Mouse (Mus musculus) forebrain, postnatal 0 days (tissue): ENCODE data around the gene Gm20538. TPM values are rescaled to one million over a fixed set of nuclear protein-coding genes. Genes with fewer than 3 reads are reported as not detected.
A peak's percentile ranks its signal among the peaks of the same experiment; 100 is the strongest.

Experiments
- ATAC-seq: fragments of 200-750 bp; cut with Nextera tagmentation; 2 replicates; pipeline ENCODE4 v1.8.0; 2017; ENCODE audit warnings: mild to moderate bottlenecking, moderate library complexity
- DNase-seq: peaks from one replicate; pipeline ENCODE4 v3.0.0-alpha.2; 2015
- H3K27ac ChIP-seq: fragments of 300-500 bp; sonication (generic); 2 replicates; pipeline ENCODE4 v1.5.1; 2014; ENCODE audit warnings: low read depth, mild to moderate bottlenecking, antibody characterized with exemption, low read length, moderate library complexity, mixed read lengths
- H3K27me3 ChIP-seq: fragments of 300-500 bp; sonication (generic); 2 replicates; pipeline ENCODE4 v1.6.1; 2014; ENCODE audit warnings: mild to moderate bottlenecking, low read length, mixed read lengths; ENCODE audit not compliant: insufficient read depth
- H3K36me3 ChIP-seq: fragments of 300-500 bp; sonication (generic); 2 replicates; pipeline ENCODE4 v1.6.1; 2014; ENCODE audit warnings: mild to moderate bottlenecking, moderate library complexity; ENCODE audit not compliant: insufficient read depth
- H3K4me1 ChIP-seq: fragments of 300-500 bp; sonication (generic); 2 replicates; pipeline ENCODE4 v1.6.1; 2014; ENCODE audit warnings: antibody characterized with exemption; ENCODE audit not compliant: insufficient read depth
- H3K4me2 ChIP-seq: fragments of 300-500 bp; sonication (generic); 2 replicates; pipeline ENCODE4 v1.6.1; 2014; ENCODE audit warnings: low read depth, mild to moderate bottlenecking, moderate library complexity
- H3K4me3 ChIP-seq: fragments of 300-500 bp; sonication (generic); 2 replicates; pipeline ENCODE4 v1.5.1; 2014; ENCODE audit warnings: low read depth, low read length, mixed read lengths
- H3K9ac ChIP-seq: fragments of 300-500 bp; sonication (generic); 2 replicates; pipeline ENCODE4 v1.6.1; 2014; ENCODE audit warnings: mild to moderate bottlenecking
- H3K9me3 ChIP-seq: fragments of 300-500 bp; sonication (generic); 2 replicates; pipeline ENCODE4 v1.6.1; 2016; ENCODE audit warnings: low read length
- CTCF ChIP-seq: sonication (generic); IDR thresholded peaks from 2 replicates; pipeline ENCODE4 v1.5.1; 2016; ENCODE audit warnings: antibody characterized with exemption, control low read depth, low read depth
- WGBS: fragments of 180-500 bp; shearing (Covaris S2); extraction: QIAGEN DNeasy Blood & Tissue Kit; methylation state at CpG from one replicate; pipeline ENCODE4 v1.1.7; 2014; 5-methylcytosine and 5-hydroxymethylcytosine counted together
- polyA plus RNA-seq: library from polyadenylated mRNA; unstranded; fragments of >200 nt; fragmentation: Nextera tagmentation; extraction: Ambion mirVana; gene quantifications from 2 replicates; pipeline ENCODE4 v1.2.1, GENCODE M21; 2015
- total RNA-seq: library from RNA; depleted of rRNA; stranded (reverse); fragments of >200 nt; gene quantifications from 2 replicates; pipeline ENCODE4 v1.2.3, GENCODE M21; 2014

Gene Gm20538
- total and polyA plus RNA-seq, 2 experiments from 2014 or later, result not detected

GRCm38 (mm10) chr19:44554490-44554860 lies 1.8 kb upstream of the Gm20538 start:
- Histone ChIP-seq H3K9me3 (no peaks in the 10 kb centered on the region), H3K4me2 (peak overlapping the region; percentile 76), H3K4me1 (peaks cover 12% of the 10 kb centered on the region), H3K9ac (peak overlapping the region; percentile 81), H3K27me3 (no peaks in the 10 kb centered on the region), H3K36me3 (peaks cover 31% of the 10 kb centered on the region), H3K4me3 (peak overlapping the region; percentile 82), H3K27ac (peak overlapping the region; percentile 71)
- no peak for TF ChIP-seq CTCF
- no peak for DNase-seq
- 3% methylated on average over 8 of the region's 8 CpGs for WGBS
- ATAC-seq, result peak; percentile 11; the same call in 1 of the 2 replicates

GRCm38 (mm10) chr19:44553286-44553685 lies 655 bp upstream of the Gm20538 start:
- H3K4me2 ChIP-seq, result no peak overlapping the region
- no peak for DNase-seq
- peaks cover 12% of the 10 kb centered on the region for H3K4me1 ChIP-seq
- no peak overlapping the region for H3K9ac ChIP-seq
- no peak for TF ChIP-seq CTCF
- H3K36me3 ChIP-seq, result peaks cover 42% of the 10 kb centered on the region
- no peaks in the 10 kb centered on the region for H3K27me3 ChIP-seq
- no peak for ATAC-seq
- no peak overlapping the region for H3K27ac ChIP-seq
- 97% methylated on average over 4 of the region's 4 CpGs for WGBS
- H3K4me3 ChIP-seq, result no peak overlapping the region
- no peaks in the 10 kb centered on the region for H3K9me3 ChIP-seq

GRCm38 (mm10) chr19:44545321-44546041 lies 7.2 kb downstream of the Gm20538 start, which contains the start of gene Sec31b:
TSS of gene Sec31b (minus strand) at chr19:44545864.
- Histone ChIP-seq H3K36me3 (peaks cover 26% of the 10 kb centered on the region), H3K27me3 (peaks cover 24% of the 10 kb centered on the region), H3K27ac (no peak within 1 kb of the TSS), H3K4me3 (peak within 1 kb of the TSS; percentile 26), H3K4me1 (no peaks in the 10 kb centered on the region), H3K4me2 (peak within 1 kb of the TSS; percentile 45), H3K9me3 (no peaks in the 10 kb centered on the region), H3K9ac (no peak within 1 kb of the TSS; the same call in 1 of the 2 replicates)
- DNase-seq, result no peak
- ATAC-seq, result no peak
- 2% methylated on average over 46 of the region's 47 CpGs for WGBS
- TF ChIP-seq CTCF, result no peak

GRCm38 (mm10) chr19:44544775-44545174 lies 7.9 kb downstream of the Gm20538 start:
- H3K27ac ChIP-seq, result no peak overlapping the region
- H3K4me2 ChIP-seq, result peak overlapping the region; percentile 45; the same call in 1 of the 2 replicates
- peak; percentile 87 for DNase-seq
- H3K4me3 ChIP-seq, result no peak overlapping the region
- no peaks in the 10 kb centered on the region for H3K4me1 ChIP-seq
- WGBS, result 4% methylated on average over 13 of the region's 13 CpGs
- peaks cover 24% of the 10 kb centered on the region for H3K27me3 ChIP-seq
- no peak overlapping the region for H3K9ac ChIP-seq
- TF ChIP-seq CTCF, result peak; percentile 81
- H3K36me3 ChIP-seq, result peaks cover 19% of the 10 kb centered on the region
- H3K9me3 ChIP-seq, result no peaks in the 10 kb centered on the region
- peak; percentile 55; the same call in 1 of the 2 replicates for ATAC-seq

GRCm38 (mm10) chr19:44544372-44544771 lies 8.3 kb downstream of the Gm20538 start:
- Histone ChIP-seq H3K9me3 (no peaks in the 10 kb centered on the region), H3K36me3 (peaks cover 16% of the 10 kb centered on the region), H3K4me1 (no peaks in the 10 kb centered on the region), H3K4me2 (no peak overlapping the region), H3K9ac (no peak overlapping the region), H3K27me3 (peaks cover 24% of the 10 kb centered on the region), H3K4me3 (no peak overlapping the region), H3K27ac (no peak overlapping the region)
- DNase-seq (no peak), ATAC-seq (no peak)
- 58% methylated on average over 10 of the region's 10 CpGs for WGBS
- TF ChIP-seq CTCF, result no peak

GRCm38 (mm10) chr19:44542694-44543178 lies 9.9 kb downstream of the Gm20538 start:
- H3K4me1 ChIP-seq, result no peaks in the 10 kb centered on the region
- no peak for ATAC-seq
- 94% methylated on average over 8 of the region's 8 CpGs for WGBS
- H3K36me3 ChIP-seq, result no peaks in the 10 kb centered on the region; the same call in 1 of the 2 replicates
- no peak overlapping the region for H3K27ac ChIP-seq
- H3K27me3 ChIP-seq, result peaks cover 24% of the 10 kb centered on the region
- no peak overlapping the region for H3K4me2 ChIP-seq
- DNase-seq, result no peak
- no peak overlapping the region for H3K9ac ChIP-seq
- no peak overlapping the region for H3K4me3 ChIP-seq
- TF ChIP-seq CTCF, result no peak
- no peaks in the 10 kb centered on the region for H3K9me3 ChIP-seq

GRCm38 (mm10) chr19:44537416-44537815 lies 15.2 kb downstream of the Gm20538 start:
- ATAC-seq (no peak), DNase-seq (no peak)
- Histone ChIP-seq H3K9ac (no peak overlapping the region), H3K36me3 (no peaks in the 10 kb centered on the region), H3K4me3 (no peak overlapping the region), H3K4me2 (no peak overlapping the region), H3K27ac (no peak overlapping the region), H3K4me1 (no peaks in the 10 kb centered on the region), H3K27me3 (no peaks in the 10 kb centered on the region), H3K9me3 (no peaks in the 10 kb centered on the region)
- no peak for TF ChIP-seq CTCF
- whole genome bisulfite sequencing, result 84% methylated on average over 8 of the region's 8 CpGs
